Mouse (Mus musculus) cerebellum, postnatal 25 days (tissue): ENCODE data around the gene Sucla2.
A peak's percentile ranks its signal among the peaks of the same experiment; 100 is the strongest.

Experiments
- DNase-seq, 2 experiments: peaks; one replicate each; pipeline ENCODE4 v3.0.0; 2021; ENCODE audit warnings: mixed read lengths in 2 of 2

The Sucla2 gene

DNA sequence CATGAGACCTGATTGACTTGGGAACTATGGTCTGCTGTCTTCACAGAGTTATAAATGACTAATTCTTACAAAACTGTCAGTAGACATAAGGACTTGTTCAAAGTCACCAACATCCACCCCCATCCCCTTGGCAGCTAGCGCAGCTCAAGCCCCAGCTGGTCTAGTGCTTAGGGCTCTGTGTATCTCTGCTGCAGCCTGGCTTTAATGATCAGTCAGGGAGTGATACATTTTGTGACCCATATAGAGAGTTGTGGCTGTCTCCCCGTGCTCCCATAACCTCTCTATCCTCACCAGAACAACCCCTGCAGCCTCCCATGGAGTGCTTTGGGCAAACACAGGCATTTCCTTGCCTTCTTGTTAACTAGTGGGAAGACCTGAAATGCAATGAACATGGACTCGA lies 95.8 kb downstream of the Sucla2 start:
- no peak for DNase-seq

DNA sequence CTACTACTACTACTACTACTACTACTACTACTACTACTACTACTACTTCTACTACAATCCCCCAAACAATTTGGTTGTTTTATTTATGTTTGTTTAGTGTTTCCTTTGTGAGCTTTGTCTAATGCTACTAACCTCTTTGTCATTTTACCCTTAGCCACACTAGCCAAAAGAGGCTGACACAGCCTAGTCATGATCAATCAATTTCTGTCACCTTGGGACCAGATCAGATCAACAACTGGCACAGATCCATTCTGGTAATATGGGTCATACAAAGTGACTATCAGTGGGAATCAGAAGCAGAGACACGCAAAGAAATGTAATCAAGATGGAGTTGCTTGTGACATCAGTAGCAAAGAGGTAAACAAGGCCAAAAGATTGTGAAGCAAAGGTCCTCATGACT lies 97.9 kb downstream of the Sucla2 start:
- no peak for DNase-seq

- no peak for DNase-seq
These were observed 100.3 kb downstream of the Sucla2 start for GRCm38 (mm10) chr14:73625469-73625868.

GRCm38 (mm10) chr14:73631511-73631910 lies 106.4 kb downstream of the Sucla2 start:
- no peak for DNase-seq

GRCm38 (mm10) chr14:73632648-73633263 lies 107.6 kb downstream of the Sucla2 start:
- peak; percentile 68 to 75 for DNase-seq

GRCm38 (mm10) chr14:73634356-73634755 lies 109.2 kb downstream of the Sucla2 start:
- no peak for DNase-seq

GRCm38 (mm10) chr14:73637460-73637859 lies 112.3 kb downstream of the Sucla2 start:
- no peak for DNase-seq
